Mouse (Mus musculus) intestine, embryonic 16.5 days (tissue): Measurements from ENCODE around the gene Cyp4a12a. TPM values are rescaled to one million over a fixed set of nuclear protein-coding genes. Genes with fewer than 3 reads are reported as not detected.
"Not testable (repeated sequence)": the region's sequence is repeated elsewhere in the genome, so short reads cannot be mapped to it uniquely, and the experiment has no call there.

Experiments
- ATAC-seq: fragments of 200-750 bp; cut with Nextera tagmentation; 2 replicates; pipeline ENCODE4 v1.8.0; 2017; ENCODE audit warnings: moderate TSS enrichment, moderate library complexity
- H3K27ac ChIP-seq: fragments of 300-500 bp; sonication (generic); 2 replicates; pipeline ENCODE4 v1.5.1; 2014; ENCODE audit warnings: mild to moderate bottlenecking, low read length
- H3K27me3 ChIP-seq: fragments of 300-500 bp; sonication (generic); replicated peaks from 2 replicates; pipeline ENCODE4 v1.6.1; 2014; ENCODE audit warnings: low read length, control low read depth, mixed read lengths; ENCODE audit not compliant: control insufficient read depth, insufficient read depth
- H3K36me3 ChIP-seq: fragments of 300-500 bp; sonication (generic); 2 replicates; pipeline ENCODE4 v1.6.1; 2014; ENCODE audit warnings: low read length, control low read depth; ENCODE audit not compliant: control insufficient read depth, insufficient read depth
- H3K4me1 ChIP-seq: fragments of 300-500 bp; sonication (generic); 2 replicates; pipeline ENCODE4 v1.6.1; 2014; ENCODE audit warnings: low read length, control low read depth, mixed read lengths; ENCODE audit not compliant: control insufficient read depth, insufficient read depth
- H3K4me2 ChIP-seq: fragments of 300-500 bp; sonication (generic); 2 replicates; pipeline ENCODE4 v1.6.1; 2014; ENCODE audit warnings: low read depth, low read length, control low read depth
- H3K4me3 ChIP-seq: fragments of 300-500 bp; sonication (generic); 2 replicates; pipeline ENCODE4 v1.5.1; 2014; ENCODE audit warnings: mild to moderate bottlenecking, low read length
- H3K9ac ChIP-seq: fragments of 300-500 bp; sonication (generic); 2 replicates; pipeline ENCODE4 v1.6.1; 2014; ENCODE audit warnings: low read depth, low read length
- H3K9me3 ChIP-seq: fragments of 300-500 bp; sonication (generic); 2 replicates; pipeline ENCODE4 v1.6.1; 2016; ENCODE audit warnings: low read length, control low read depth; ENCODE audit not compliant: control insufficient read depth
- WGBS: fragments of 180-500 bp; shearing (Covaris S2); extraction: QIAGEN DNeasy Blood & Tissue Kit; methylation state at CpG from one replicate; pipeline ENCODE4 v1.1.7; 2014; 5-methylcytosine and 5-hydroxymethylcytosine counted together
- polyA plus RNA-seq: library from polyadenylated mRNA; unstranded; fragments of >200 nt; fragmentation: Nextera tagmentation; extraction: Ambion mirVana; gene quantifications from 2 replicates; pipeline ENCODE4 v1.2.1, GENCODE M21; 2015

The Cyp4a12a gene
- 0.17 TPM in 1 of 2 replicates, not detected in the other for polyA plus RNA-seq

- not testable (repeated sequence) for H3K4me1 ChIP-seq, H3K9me3 ChIP-seq, H3K9ac ChIP-seq, H3K27me3 ChIP-seq, ATAC-seq, H3K36me3 ChIP-seq, H3K27ac ChIP-seq, H3K4me2 ChIP-seq, H3K4me3 ChIP-seq
Measured at GRCm38 (mm10) chr4:115298746-115299145, at the start of gene Cyp4a12a. Gene Cyp4a12a (plus strand): TSS chr4:115299046.

DNA sequence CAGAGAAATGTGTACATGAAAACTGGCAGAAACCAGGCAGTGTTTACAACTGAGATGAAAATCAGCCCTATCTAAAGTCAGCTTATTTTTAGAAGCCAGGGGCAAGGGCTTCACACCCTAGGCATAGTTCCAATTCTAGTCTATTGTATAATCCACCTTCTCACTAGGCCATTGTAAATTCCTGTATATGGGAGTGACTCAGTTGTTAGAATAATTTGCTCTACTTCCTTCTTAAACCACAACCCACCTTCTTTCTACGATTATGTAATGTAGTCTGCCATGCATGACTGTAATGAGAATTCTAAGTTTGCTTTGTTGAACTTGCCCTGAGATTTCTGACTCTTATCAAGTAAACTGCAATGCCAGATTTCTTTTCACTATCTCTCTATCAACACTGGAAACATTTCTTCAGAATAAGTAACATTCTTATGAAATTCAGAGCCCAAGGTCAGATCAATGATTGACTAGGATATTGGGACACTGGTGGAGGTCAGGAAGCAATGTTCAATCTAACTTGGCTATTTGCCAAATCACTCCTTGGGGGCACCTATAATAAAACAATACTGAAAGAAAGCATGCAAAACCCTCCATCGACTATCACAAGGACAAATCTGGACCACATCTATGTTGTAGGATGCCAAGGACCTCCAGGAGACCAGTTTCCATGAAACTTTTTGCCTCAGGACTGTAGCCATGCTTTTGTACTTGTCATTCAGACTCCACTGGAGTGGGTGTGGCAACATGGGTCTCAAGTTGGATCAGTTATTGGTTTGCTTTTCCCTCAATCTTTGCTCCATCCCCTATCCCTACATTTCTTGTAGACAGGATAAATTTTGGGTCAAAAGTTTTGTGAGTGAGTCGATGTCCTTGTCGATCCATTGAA is 33.9 kb upstream of the Cyp4a12a start:
- peak; percentile 94 for ATAC-seq
- not testable (repeated sequence) for H3K27me3 ChIP-seq, H3K4me1 ChIP-seq, H3K4me3 ChIP-seq, H3K4me2 ChIP-seq, H3K9me3 ChIP-seq, H3K36me3 ChIP-seq, H3K9ac ChIP-seq
- 77% methylated on average over 3 of the region's 4 CpGs for WGBS
- peak overlapping the region; percentile 31 for H3K27ac ChIP-seq

GRCm38 (mm10) chr4:115278215-115278982 is 20.4 kb upstream of the Cyp4a12a start:
- not testable (repeated sequence) for H3K4me3 ChIP-seq, H3K36me3 ChIP-seq, H3K27me3 ChIP-seq, H3K4me2 ChIP-seq, H3K9me3 ChIP-seq, H3K4me1 ChIP-seq, H3K9ac ChIP-seq
- WGBS = 62% methylated on average over 2 of the region's 3 CpGs
- H3K27ac ChIP-seq = peak overlapping the region; percentile 54; the same call in 1 of the 2 replicates
- peak; percentile 92 for ATAC-seq

- Histone ChIP-seq H3K9me3 (no peaks in the 10 kb centered on the region), H3K4me2 (peak overlapping the region; percentile 54; the same call in 1 of the 2 replicates), H3K27me3 (no peaks in the 10 kb centered on the region), H3K27ac (no peak overlapping the region), H3K4me3 (no peak overlapping the region), H3K36me3 (no peaks in the 10 kb centered on the region), H3K9ac (no peak overlapping the region), H3K4me1 (no peaks in the 10 kb centered on the region)
- ATAC-seq = no peak
Measured at GRCm38 (mm10) chr4:115280342-115280741, 18.5 kb upstream of the Cyp4a12a start.

- not testable (repeated sequence) for H3K9me3 ChIP-seq, ATAC-seq, H3K27ac ChIP-seq, H3K36me3 ChIP-seq, H3K4me1 ChIP-seq, H3K9ac ChIP-seq, H3K27me3 ChIP-seq
- 11% methylated on average over 10 of the region's 10 CpGs for WGBS
- peak overlapping the region; percentile 25 for H3K4me3 ChIP-seq
- peak overlapping the region; percentile 54 for H3K4me2 ChIP-seq
Measured at GRCm38 (mm10) chr4:115280779-115281178, 18.1 kb upstream of the Cyp4a12a start.

DNA sequence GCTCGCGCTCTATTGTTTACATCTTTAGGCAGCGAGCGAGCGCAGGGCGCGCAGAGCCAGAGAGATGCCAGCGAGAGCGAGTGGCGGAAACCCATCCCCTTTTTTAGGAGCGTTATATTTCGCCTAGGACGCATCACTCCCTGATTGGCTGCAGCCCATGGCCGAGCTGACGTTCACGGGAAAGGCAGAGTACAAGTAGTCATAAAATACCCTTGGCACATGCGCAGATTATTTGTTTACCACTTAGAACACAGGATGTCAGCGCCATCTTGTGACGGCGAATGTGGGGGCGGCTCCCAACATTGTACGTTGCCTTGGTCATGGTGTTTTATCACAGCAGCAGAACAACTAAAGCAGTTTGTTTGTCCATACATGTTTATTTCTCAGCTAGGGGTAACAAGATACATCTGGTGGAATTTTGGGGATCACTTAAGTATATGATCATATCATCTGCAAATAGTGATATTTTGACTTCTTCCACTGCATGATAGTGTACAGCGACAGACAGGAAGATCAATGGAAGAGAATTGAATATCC is 17.5 kb upstream of the Cyp4a12a start:
- H3K27me3 ChIP-seq, ATAC-seq, H3K36me3 ChIP-seq, H3K9ac ChIP-seq, H3K4me1 ChIP-seq, H3K9me3 ChIP-seq, H3K27ac ChIP-seq: not testable (repeated sequence)
- 15% methylated on average over 19 of the region's 23 CpGs for WGBS
- Histone ChIP-seq H3K4me3 (peak overlapping the region; percentile 25), H3K4me2 (peak overlapping the region; percentile 54)

- H3K36me3 ChIP-seq, H3K4me2 ChIP-seq, H3K9ac ChIP-seq, H3K4me1 ChIP-seq, H3K27ac ChIP-seq, H3K27me3 ChIP-seq, ATAC-seq, H3K4me3 ChIP-seq, H3K9me3 ChIP-seq: not testable (repeated sequence)
Measured at GRCm38 (mm10) chr4:115325722-115326121, 26.9 kb downstream of the Cyp4a12a start.

DNA sequence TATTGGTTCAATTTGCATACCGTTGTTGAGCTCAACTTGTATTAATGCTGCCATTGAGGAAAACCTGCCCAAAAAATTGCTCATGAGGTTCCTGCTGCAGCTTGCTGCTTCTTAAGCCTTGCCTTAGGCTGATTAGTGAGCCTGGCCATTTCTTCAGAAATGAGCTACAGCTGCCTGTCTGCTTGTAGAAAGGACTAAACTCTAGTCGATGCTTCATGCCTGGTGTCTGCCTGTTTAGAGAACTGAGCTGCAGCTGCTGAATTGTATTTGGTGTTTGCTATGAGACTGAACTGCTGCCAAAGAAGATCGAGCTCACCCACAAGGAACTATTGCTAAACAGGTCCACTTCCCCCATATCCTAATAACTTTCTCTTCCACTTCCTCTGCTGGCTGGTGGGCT is 66.8 kb downstream of the Cyp4a12a start:
- ATAC-seq, H3K9ac ChIP-seq: not testable (repeated sequence)
- 79% methylated on average over 3 of the region's 3 CpGs for WGBS

DNA sequence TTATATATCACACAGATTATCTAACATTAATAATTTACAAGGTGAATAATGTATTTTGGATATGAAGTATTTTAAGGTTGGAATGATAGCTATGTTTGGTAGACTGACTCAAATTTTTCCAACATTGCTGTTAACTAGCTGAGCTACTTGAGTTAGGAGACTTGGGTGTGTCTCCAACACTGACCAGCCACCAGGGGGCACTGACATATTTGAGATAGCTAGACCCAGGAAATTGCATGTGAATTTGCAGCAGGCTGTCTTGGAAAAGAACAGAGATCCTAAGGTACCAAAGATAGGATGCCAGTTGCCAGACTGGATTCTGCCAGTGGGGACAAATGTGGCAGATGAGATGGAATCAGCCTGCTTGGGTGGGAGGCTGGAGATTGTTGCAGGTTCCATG is 69.2 kb downstream of the Cyp4a12a start:
- not testable (repeated sequence) for ATAC-seq, H3K4me3 ChIP-seq, H3K9me3 ChIP-seq, H3K27me3 ChIP-seq, H3K4me1 ChIP-seq, H3K9ac ChIP-seq, H3K27ac ChIP-seq, H3K4me2 ChIP-seq, H3K36me3 ChIP-seq

More for the DNA sequence above, 66.8 kb downstream of the Cyp4a12a start:
- not testable (repeated sequence) for H3K27ac ChIP-seq, H3K4me1 ChIP-seq, H3K36me3 ChIP-seq, H3K27me3 ChIP-seq, H3K4me3 ChIP-seq, H3K4me2 ChIP-seq, H3K9me3 ChIP-seq
